Mouse (Mus musculus): ENCODE data around the gene Gm6588.

Gm6588 gene

GRCm38 (mm10) chr5:112470144-112470543, 20.9 kb downstream of the Gm6588 start:
- no peak for DNase-seq (ENCODE audit: low spot score)

GRCm38 (mm10) chr5:112473453-112473852, 24.2 kb downstream of the Gm6588 start:
- DNase-seq (ENCODE audit: low spot score): no peak

DNA sequence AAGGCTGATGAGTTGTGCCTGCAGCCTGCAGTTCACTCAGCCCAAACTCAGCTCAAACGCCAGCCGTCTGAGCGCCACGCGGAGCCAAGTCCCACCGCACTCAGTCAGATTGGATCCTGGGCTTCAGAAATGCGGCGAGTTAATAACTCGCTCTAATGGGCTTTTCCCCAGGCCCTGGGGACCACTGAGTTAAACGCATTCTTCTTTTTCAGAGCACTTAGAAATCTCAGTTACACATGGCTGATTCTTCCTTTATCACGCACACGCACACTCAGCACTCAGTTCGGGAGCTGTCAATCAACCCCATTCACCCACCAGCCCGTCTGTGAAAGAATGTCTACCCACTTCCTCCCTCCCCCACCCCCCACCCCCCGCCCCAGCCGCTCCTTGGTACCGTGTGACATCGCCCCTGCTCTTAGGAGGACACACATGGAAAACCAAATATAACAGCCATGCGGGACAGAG, 32.8 kb downstream of the Gm6588 start:
- no peak for DNase-seq (ENCODE audit: low spot score)

GRCm38 (mm10) chr5:112482551-112482950, 33.3 kb downstream of the Gm6588 start:
- no peak for DNase-seq (ENCODE audit: low spot score)

DNA sequence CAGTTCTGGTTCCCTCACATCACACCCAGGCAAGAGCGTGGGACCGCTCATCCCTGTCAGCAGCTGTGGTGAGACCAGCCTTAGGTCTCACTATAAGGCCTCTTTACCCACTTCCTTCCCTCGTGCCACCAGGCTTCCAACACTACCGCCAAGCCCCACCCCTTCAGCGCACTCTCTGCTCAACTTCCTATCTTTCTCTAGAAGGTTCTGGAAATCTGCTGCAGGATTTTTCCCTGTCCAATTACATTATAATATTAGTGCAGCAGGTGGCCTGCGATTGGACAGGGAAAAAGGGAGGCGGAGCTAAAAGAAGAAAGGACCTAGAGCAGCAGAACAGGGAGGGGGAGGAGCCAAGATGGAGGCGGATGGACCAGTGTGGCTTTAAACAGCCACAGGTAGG, 33.8 kb downstream of the Gm6588 start:
- DNase-seq (ENCODE audit: low spot score): no peak

DNA sequence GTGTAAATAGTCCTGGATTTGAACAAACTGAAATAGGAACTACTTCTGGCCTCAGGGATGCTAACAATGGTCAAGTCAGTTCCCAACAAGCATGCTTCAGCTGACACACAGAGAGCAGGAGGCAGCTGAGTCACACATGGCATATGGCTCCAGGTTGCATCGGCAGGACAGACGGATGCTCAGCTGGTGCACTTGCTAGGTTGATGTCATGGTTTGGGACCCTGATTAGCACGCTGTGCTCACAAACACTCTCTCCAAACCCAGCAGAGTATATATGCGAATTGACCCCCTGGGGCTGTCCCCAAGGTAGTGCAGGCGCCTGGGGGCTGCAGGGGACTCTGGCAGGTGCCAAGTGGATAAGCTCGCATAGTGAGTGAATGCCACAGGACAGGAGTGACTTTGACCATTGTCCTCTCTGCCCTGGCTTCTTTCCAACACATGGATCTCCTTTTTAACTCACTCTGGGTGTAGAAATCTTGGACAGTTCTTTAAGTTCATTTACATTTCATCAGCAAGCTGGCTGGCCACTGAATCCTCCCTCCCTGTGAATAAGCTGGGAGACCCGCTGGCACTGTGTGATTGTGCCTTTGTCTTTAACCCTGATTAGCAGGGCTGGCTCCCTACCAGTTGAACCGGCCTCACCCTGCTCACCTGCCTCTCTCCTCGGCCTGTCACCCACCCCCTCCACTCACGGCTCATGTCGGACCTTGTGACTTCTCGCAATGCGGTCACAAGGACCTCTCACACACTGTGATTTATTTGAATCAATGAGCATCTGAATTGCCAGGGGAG, 35.9 kb downstream of the Gm6588 start:
- no peak for DNase-seq (ENCODE audit: low spot score)

DNA sequence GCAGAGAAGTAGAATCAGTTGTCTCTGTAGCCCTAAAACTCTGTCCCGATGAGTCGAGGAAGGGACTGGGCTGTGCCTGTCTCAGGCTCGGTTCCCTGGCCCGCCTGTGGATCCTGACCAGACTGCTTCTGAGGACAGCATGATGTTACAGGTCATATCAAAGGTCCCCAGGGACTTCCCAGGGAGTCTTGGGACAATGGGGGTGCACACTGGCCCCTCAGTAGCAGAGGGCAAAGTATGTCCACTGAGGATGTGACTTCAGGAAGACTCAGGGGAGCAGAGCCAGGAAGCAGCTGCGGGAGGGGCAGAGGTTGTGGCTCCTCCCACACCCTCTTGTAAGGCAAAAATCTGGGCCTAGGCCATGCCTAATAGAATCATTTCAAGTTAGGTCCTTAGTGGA, 37.2 kb downstream of the Gm6588 start:
- no peak for DNase-seq (ENCODE audit: low spot score)

GRCm38 (mm10) chr5:112487504-112487903, 38.3 kb downstream of the Gm6588 start:
- DNase-seq (ENCODE audit: low spot score): no peak

DNA sequence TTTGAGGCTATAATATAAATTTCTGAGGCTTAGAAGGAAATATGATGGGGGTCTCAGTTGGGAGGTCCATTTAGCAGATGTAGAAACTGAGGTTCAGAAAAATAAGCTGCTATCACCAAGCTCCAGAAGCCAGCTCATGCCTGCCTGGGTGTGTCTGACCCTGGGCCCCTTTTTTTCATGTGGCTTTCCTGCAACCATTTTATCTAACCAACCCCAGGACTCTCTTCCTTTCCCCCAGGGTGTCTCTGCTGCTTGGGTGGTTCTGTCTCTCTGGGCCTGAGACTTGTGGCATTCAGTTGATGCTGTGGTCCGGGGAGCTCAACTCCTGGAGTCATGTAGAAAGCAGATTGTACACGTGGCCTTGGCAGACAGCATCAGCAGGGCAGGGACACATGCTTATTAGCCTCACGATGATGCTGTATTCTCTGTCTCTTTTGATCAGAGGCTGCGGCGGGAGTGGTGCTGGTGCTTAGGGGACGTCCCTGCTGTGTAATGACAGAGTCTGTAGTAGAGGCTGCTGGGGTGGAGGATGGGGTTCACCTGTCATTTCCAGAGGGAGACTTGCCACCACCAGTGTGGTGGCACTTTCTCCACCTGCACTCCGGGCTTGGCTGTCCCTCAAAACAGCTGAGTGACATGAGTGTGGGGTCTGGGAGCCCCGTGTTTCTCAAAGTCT, 39.0 kb downstream of the Gm6588 start:
- DNase-seq (ENCODE audit: low spot score): no peak

GRCm38 (mm10) chr5:112491489-112491888, 42.3 kb downstream of the Gm6588 start:
- DNase-seq (ENCODE audit: low spot score): no peak

GRCm38 (mm10) chr5:112493492-112493891, 44.3 kb downstream of the Gm6588 start:
- DNase-seq (ENCODE audit: low spot score): no peak

- no peak for DNase-seq (ENCODE audit: low spot score)
Observed at GRCm38 (mm10) chr5:112496753-112497369, 47.6 kb downstream of the Gm6588 start.

- no peak for DNase-seq (ENCODE audit: low spot score)
Observed at GRCm38 (mm10) chr5:112498921-112499917, 50.0 kb downstream of the Gm6588 start.

DNA sequence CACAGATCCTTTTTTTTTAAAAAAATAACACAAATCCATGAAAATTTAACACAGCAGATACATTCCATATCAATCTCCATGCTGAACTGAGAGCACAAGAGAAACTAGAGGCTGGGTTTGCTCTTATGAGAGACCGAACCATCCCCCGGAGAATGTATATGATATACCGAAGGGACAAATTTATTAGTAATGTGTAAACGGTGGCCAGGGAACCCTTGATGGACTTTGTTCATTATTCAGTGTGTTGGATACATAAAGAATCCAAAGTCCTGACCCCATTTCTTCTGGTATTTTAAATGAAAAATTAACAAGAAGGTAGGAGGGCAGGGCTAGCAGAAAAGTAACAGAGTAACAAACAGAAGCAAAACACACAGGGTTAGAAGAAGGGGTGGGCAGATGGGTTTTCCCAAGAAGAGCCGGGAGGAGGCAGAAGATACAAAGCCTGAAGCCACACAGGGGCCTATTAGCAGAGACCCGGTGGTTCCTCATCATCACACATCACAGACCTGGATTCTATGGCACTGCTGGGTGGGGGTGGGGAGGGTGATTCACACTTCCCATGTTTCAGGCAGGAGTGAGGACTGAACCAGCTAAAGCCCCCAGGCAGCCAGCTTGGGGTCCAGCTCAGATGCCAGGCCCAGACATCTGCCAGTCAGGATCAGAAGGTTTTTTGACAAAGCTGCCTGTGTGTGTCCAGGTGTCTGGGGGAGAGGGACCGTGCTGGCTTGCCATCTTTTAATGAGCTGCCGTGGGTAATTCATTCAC, 50.9 kb downstream of the Gm6588 start:
- DNase-seq (ENCODE audit: low spot score): no peak

Data from spleen, adult 12 weeks (tissue).